Mouse (Mus musculus): Measurements from ENCODE around the gene Rnase12. TPM values are rescaled to one million over a fixed set of nuclear protein-coding genes. Genes with fewer than 3 reads are reported as not detected.

Rnase12 gene
- not detected for total RNA-seq (2021)
- long read RNA-seq, experiment 1, result 0 reads
- long read RNA-seq, experiment 2, result 0 reads

- intact Hi-C loops (cut with DNase I), result no loop called here
- DNase-seq, result no peak
These were observed at the start of gene Rnase12 for GRCm38 (mm10) chr14:51057401-51057831. Gene Rnase12 (minus strand): TSS chr14:51057661.

GRCm38 (mm10) chr14:51106449-51106967 is 49.0 kb upstream of the Rnase12 start:
- intact Hi-C loops (cut with DNase I), result no loop called here
- DNase-seq, result no peak

GRCm38 (mm10) chr14:51104366-51104765 is 46.9 kb upstream of the Rnase12 start:
- no peak for DNase-seq
- intact Hi-C loops (cut with DNase I), result loop anchor here (5.0 kb wide), 2 partner anchors 163 to 307 kb away; no protein-coding TSS in a partner anchor

- peak; percentile 40 to 46 for DNase-seq
These were observed 45.8 kb upstream of the Rnase12 start for GRCm38 (mm10) chr14:51103217-51103616.

GRCm38 (mm10) chr14:51101284-51101683 is 43.8 kb upstream of the Rnase12 start:
- intact Hi-C loops (cut with DNase I), result loop anchor here (5.0 kb wide), 2 partner anchors 166 to 304 kb away; no protein-coding TSS in a partner anchor
- DNase-seq, result no peak

More at GRCm38 (mm10) chr14:51103217-51103616, 45.8 kb upstream of the Rnase12 start:
- intact Hi-C loops (cut with DNase I), result loop anchor here (5.0 kb wide), 2 partner anchors 164 to 306 kb away; no protein-coding TSS in a partner anchor

GRCm38 (mm10) chr14:51098921-51099320 is 41.5 kb upstream of the Rnase12 start:
- intact Hi-C loops (cut with DNase I), result loop anchor here (5.0 kb wide), 1 partner anchor 72 kb away; no protein-coding TSS in a partner anchor
- no peak for DNase-seq

- intact Hi-C loops (cut with DNase I), result loop anchor here (5.0 kb wide), 1 partner anchor 71 kb away; no protein-coding TSS in a partner anchor
- DNase-seq, result peak in 1 of 2 experiments; percentile 44
These were observed 40.8 kb upstream of the Rnase12 start for GRCm38 (mm10) chr14:51098300-51098699.

- no peak for DNase-seq
- intact Hi-C loops (cut with DNase I), result loop anchor here (5.0 kb wide), 1 partner anchor 69 kb away; no protein-coding TSS in a partner anchor
These were observed 38.5 kb upstream of the Rnase12 start for GRCm38 (mm10) chr14:51095736-51096524.

- no peak for DNase-seq
- intact Hi-C loops (cut with DNase I), result loop anchor here (5.0 kb wide), 1 partner anchor 68 kb away; no protein-coding TSS in a partner anchor
These were observed 37.5 kb upstream of the Rnase12 start for GRCm38 (mm10) chr14:51094921-51095320.

- DNase-seq, result peak in 1 of 2 experiments; percentile 48
- intact Hi-C loops (cut with DNase I), result no loop called here
These were observed 36.8 kb upstream of the Rnase12 start for GRCm38 (mm10) chr14:51094096-51094875.

- no peak for DNase-seq
- intact Hi-C loops (cut with DNase I), result no loop called here
These were observed 36.0 kb upstream of the Rnase12 start for GRCm38 (mm10) chr14:51093496-51093895.

- no peak for DNase-seq
- intact Hi-C loops (cut with DNase I), result no loop called here
These were observed 34.7 kb upstream of the Rnase12 start for GRCm38 (mm10) chr14:51092073-51092620.

GRCm38 (mm10) chr14:51090921-51091900 is 33.8 kb upstream of the Rnase12 start, which contains the start of the genes Rnase4 and Ang:
Gene Rnase4 (plus strand): TSS chr14:51091077.
Gene Ang (plus strand): TSS chr14:51091150.
- intact Hi-C loops (cut with DNase I), result no loop called here

GRCm38 (mm10) chr14:51090077-51090781 is 32.8 kb upstream of the Rnase12 start:
- DNase-seq, result peak; percentile 67 to 87
- intact Hi-C loops (cut with DNase I), result no loop called here

More at GRCm38 (mm10) chr14:51090921-51091900, 33.8 kb upstream of the Rnase12 start, which contains the start of the genes Rnase4 and Ang:
- peak; percentile 59 to 73 for DNase-seq

- DNase-seq, result no peak
- intact Hi-C loops (cut with DNase I), result loop anchor here (1.0 kb wide), 1 partner anchor 26 kb away; no protein-coding TSS in a partner anchor
These were observed 32.2 kb upstream of the Rnase12 start for GRCm38 (mm10) chr14:51089674-51090076.

- intact Hi-C loops (cut with DNase I), result loop anchor here (1.0 kb wide), 1 partner anchor 26 kb away; no protein-coding TSS in a partner anchor
- DNase-seq, result peak; percentile 93 to 96
These were observed 31.7 kb upstream of the Rnase12 start for GRCm38 (mm10) chr14:51088970-51089673.
